Mouse (Mus musculus): ENCODE measurements around the gene Zfand2a.

Gene Zfand2a

DNA sequence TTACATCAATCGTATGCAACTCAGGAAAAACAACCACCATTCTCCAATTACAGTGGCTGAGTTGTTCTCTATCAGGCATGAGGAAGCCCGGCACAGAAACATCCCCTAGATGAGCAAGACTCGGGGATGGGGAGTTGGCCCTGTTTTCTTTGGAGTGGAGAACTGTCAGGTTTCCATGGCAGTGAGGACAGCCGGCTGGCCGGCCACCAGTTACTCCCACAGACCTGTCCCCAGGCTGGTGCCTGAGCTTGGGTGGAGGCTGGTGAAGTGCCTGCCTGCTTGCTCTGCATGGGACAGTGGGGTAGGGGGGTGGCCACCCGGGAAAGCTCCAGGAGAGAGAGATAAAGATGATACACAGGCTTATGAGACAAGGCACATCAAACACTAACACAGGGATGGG is 36.3 kb downstream of the Zfand2a start:
- no peak for TF ChIP-seq GATA4 (IDR thresholded peaks at IDR 0.05; ENCODE audit: insufficient replicate concordance, low read length)

DNA sequence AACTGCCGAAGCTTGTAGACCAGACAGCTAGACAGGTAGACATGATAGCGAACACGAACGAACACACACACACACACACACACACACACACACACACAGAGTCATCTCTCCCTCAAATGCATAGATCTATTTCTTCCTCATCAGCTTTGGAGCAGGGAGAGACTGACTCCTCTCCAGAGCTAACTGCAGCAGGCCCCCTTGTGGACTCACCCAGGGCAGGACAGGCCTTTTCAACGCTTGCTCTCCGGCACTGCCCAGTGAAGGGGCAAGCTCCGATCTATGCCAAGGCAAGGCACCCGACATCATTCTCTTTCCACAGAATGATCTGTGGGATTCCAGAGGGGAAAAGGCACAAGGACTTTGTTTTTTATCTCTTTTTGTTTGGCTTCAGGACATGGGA is 39.1 kb downstream of the Zfand2a start:
- no peak for TF ChIP-seq GATA4 (IDR thresholded peaks at IDR 0.05; ENCODE audit: insufficient replicate concordance, low read length)

GRCm38 (mm10) chr5:139442962-139443361 is 41.4 kb downstream of the Zfand2a start:
- no peak for TF ChIP-seq GATA4 (IDR thresholded peaks at IDR 0.05; ENCODE audit: insufficient replicate concordance, low read length)

GRCm38 (mm10) chr5:139442428-139442827 is 41.9 kb downstream of the Zfand2a start:
- no peak for TF ChIP-seq GATA4 (IDR thresholded peaks at IDR 0.05; ENCODE audit: insufficient replicate concordance, low read length)

- TF ChIP-seq GATA4 (IDR thresholded peaks at IDR 0.05; ENCODE audit: insufficient replicate concordance, low read length) = no peak
Measured at GRCm38 (mm10) chr5:139441726-139442018, 42.7 kb downstream of the Zfand2a start.

- no peak for TF ChIP-seq GATA4 (IDR thresholded peaks at IDR 0.05; ENCODE audit: insufficient replicate concordance, low read length)
Measured at GRCm38 (mm10) chr5:139440926-139441725, 43.2 kb downstream of the Zfand2a start.

- no peak for TF ChIP-seq GATA4 (IDR thresholded peaks at IDR 0.05; ENCODE audit: insufficient replicate concordance, low read length)
Measured at GRCm38 (mm10) chr5:139440451-139440850, 43.9 kb downstream of the Zfand2a start.

GRCm38 (mm10) chr5:139438440-139438839 is 45.9 kb downstream of the Zfand2a start:
- TF ChIP-seq GATA4 (IDR thresholded peaks at IDR 0.05; ENCODE audit: insufficient replicate concordance, low read length) = no peak

GRCm38 (mm10) chr5:139437769-139438168 is 46.6 kb downstream of the Zfand2a start:
- TF ChIP-seq GATA4 (IDR thresholded peaks at IDR 0.05; ENCODE audit: insufficient replicate concordance, low read length) = no peak

GRCm38 (mm10) chr5:139434940-139435339 is 49.4 kb downstream of the Zfand2a start:
- TF ChIP-seq GATA4 (IDR thresholded peaks at IDR 0.05; ENCODE audit: insufficient replicate concordance, low read length) = no peak

DNA sequence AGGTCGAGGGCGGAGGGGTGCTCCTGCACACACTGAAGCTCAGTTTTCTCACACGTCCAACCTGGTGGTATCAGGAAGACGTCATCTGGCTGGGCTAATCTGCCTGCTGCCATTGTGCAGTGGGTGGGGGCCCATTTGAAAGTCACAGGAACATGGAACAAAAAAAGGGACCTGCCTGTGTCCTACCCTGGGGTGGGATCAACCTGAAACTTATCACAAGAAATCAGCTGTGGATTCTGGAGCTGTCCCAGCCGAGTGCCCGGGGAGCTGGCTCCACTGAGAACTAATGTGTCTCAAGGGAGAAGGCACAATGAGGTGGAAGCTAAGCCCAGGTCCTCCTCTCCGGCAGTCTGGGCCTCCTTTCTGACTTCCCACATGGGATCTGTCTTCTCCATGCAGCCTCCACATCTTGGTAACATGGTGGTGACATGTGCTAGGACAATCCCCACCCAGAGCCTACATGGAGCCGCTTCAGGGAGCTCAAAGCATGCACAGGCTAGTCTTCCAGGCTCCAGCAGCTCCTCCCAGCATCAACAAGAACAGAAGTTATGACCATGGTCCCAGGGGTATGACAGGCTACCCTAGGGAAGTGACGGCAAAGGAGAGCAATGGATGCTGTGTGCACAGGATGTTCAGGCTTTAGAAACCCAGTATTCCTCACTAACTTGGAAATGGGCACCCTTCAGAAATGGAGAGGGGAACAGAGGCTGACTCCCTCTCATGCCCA is 50.3 kb downstream of the Zfand2a start:
- no peak for TF ChIP-seq GATA4 (IDR thresholded peaks at IDR 0.05; ENCODE audit: insufficient replicate concordance, low read length)

GRCm38 (mm10) chr5:139432747-139433508 is 51.4 kb downstream of the Zfand2a start:
- no peak for TF ChIP-seq GATA4 (IDR thresholded peaks at IDR 0.05; ENCODE audit: insufficient replicate concordance, low read length)

DNA sequence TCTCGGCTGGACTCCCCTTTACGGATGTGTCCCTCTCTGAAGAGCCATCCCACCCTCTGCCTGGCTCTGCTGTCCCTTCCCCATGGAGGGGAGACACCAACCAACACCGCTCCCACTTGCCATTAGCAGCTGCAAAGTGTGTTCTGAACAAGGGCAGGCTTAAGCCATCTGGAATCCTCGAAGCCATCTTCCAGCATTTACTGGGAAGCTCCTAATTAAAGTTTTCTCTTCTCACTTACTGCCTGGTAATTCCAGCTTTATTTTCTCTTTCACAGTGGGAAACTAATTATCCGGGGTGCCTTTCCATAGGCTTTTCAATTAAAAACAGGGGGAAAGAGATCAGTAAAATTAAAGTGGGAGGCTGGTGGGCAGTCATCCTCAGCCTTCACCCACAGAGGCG is 52.0 kb downstream of the Zfand2a start:
- TF ChIP-seq GATA4 (IDR thresholded peaks at IDR 0.05; ENCODE audit: insufficient replicate concordance, low read length) = no peak

- no peak for TF ChIP-seq GATA4 (IDR thresholded peaks at IDR 0.05; ENCODE audit: insufficient replicate concordance, low read length)
Measured at GRCm38 (mm10) chr5:139429818-139430341, 54.5 kb downstream of the Zfand2a start.

DNA sequence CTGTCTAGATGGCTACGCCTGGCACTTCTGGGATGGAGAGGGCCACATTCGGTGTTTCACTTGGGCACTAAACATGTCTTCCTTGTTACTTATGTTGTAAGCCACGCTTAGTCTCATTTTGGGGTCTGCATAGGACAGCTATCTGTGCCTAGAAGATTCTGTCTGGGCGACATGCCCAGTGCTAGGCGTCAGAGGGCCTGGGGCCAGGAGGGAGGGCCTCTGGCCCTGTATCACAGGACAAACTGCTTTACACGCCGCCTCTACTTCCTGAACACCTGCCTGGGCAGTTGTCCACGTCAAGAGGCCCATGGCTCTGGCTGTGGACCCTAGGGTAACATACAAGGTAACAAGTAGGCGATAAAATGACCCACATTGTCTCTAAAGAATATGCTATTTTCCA is 56.4 kb downstream of the Zfand2a start:
- TF ChIP-seq GATA4 (IDR thresholded peaks at IDR 0.05; ENCODE audit: insufficient replicate concordance, low read length) = no peak

DNA sequence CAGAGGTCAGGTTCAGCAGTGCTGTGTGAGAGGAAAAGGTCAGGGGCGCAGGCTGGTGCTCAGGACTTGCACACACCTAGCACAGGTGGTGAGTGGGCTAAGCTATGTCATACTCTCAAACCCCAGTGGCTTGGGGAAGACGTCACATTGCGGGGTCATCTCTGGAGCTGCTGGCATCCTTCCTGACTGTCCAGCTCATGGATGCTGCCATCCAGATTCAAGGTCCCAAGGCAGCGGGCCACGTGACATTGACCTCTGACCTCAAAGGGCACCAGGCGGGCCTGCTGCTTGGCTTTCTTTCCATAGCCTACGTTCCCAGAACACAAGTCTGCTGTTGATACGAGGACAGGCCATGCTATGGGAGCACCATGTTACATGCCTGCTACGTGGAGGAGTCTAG is 57.3 kb downstream of the Zfand2a start:
- TF ChIP-seq GATA4 (IDR thresholded peaks at IDR 0.05; ENCODE audit: insufficient replicate concordance, low read length) = no peak

Data from liver, adult (tissue).